Mouse (Mus musculus): ENCODE results near the gene Dalrd3.
"Not testable (repeated sequence)": the region's sequence is repeated elsewhere in the genome, so short reads cannot be mapped to it uniquely, and the experiment has no call there.

Gene Dalrd3

GRCm38 (mm10) chr9:108573774-108574690 lies 4.3 kb downstream of the Dalrd3 start:
- peak in 1 of 2 experiments; percentile 71 for DNase-seq (ENCODE audit: low spot score in 2 of 2)

DNA sequence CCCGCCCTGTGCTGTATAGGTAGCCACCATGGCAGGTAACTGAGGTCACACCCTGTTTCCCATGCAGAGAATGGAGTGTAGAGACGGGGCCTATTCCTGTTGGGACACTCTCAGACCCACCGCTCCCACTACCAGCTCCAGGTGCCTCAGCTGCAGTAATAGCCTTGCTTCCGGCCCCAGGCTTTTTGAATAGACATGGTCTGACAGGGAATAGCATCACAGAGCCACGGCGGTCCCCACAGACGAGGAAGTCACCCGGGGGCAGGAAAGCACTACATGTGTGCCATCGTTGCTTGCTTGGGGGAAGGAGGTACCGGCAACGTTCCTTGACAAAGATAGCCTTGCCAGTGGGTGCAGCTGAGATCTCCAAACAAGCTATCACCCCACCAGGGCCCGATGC lies 5.2 kb downstream of the Dalrd3 start:
- DNase-seq (ENCODE audit: low spot score in 2 of 2): no peak

DNA sequence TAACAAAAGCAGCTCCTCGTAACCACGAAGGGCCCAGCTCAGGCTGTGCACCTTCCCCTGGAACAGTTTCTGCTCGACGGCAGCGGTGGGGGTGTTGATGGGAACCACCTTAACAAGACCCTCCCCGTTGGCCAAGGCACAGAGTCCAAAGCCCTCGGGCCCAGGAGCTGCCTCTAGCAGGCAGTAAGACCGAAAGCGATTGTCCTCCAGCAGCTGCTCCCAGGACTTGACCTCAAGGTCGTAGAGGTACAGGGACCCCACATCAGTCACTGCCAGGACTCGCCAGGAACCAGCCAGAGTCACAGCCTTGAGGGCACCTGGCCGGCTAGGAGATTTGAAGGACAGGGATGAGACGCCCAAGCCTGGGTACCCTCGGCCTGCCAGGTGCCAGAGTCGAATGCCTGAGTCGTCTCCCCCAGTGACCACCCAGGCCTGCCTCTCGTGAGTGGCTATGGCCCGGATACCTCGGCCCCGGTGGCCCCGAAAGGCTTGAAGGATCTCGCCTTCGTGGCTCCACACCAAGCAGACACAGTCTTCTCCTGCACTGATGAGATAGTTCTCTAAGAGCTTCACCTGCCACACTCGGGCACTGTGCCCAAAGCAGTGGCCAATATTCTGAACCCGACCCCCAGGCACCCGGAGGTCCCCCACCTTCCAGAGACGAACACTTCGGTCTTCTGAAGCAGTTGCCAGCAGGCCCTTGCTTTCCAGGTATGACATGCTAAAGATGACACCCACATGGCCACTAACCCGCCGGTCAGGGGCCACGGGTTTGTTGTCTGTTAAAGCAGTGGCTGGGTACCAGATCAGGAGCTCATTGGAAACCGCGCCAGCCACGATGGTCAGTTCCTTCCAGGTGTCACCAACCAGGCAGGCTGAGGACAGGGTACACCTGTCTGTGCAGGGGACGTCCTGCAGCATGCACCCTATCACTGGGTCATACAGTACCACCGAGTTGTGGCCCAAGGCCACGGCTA lies 5.9 kb downstream of the Dalrd3 start:
- no peak for DNase-seq (ENCODE audit: low spot score in 2 of 2)

DNA sequence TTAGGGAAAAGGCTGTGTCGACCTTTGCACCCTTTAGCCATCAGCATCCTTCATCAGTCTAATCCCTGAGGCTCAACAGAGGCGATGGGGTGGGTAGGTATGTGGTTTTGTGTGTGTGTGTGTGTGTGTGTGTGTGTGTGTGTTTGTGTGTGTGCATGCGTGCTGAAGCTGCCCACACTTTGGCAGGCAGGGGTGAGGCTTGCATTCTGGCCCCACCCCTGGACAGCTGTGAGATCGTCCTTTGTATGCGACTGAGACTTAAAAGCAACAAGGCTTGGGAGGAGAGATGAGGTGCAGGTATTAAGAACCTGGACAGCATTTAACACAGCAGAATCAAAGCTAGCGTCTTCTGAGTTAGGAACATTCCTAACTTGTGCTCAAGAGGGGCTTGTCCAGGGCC lies 7.3 kb downstream of the Dalrd3 start:
- DNase-seq (ENCODE audit: low spot score in 2 of 2): no peak

GRCm38 (mm10) chr9:108577934-108578544 lies 8.4 kb downstream of the Dalrd3 start:
- DNase-seq (ENCODE audit: low spot score in 2 of 2): no peak

DNA sequence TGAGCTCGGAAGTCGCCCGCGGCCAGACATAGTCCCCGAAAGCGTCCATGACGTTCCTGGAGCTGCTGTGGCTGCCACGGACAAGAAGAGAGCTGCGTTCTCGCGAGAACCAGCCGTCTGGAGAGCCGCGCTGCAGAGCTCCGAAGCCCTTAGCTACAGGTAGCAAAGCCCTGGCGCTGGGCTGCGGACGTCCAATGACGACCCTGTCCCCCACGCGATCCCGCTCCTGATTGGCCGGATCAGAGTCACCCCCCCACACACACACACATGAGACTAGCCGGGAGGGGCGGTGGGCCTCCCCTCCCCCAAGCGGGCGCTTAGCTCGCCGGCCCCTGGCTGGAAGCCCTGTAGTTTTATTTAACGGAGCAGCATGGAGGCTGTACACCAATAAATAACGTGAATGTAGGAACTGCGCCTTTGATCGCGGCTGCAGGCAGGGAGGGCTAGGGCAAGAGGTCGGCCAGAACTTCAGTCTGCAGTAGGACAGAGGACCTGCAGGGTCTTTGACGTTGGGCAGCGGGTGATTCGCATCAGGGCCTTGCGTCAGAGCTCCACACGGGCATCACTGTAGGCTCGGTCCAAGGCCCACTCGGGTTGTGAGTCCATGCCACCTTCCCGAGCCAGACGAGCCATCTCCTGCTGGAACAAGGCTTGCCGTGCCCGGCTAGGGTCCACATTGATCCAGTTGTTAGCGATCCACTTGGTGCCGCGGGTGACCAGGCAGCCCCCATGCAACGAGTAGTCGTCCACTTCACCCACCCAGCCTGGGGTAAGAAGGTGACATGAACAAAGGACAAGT lies 9.1 kb downstream of the Dalrd3 start, which contains the start of gene Wdr6:
Gene Wdr6, minus strand, starts transcription at position 195 of the 799 bp plus-strand sequence.
- DNase-seq (ENCODE audit: low spot score in 2 of 2): peak; percentile 85 to 91

DNA sequence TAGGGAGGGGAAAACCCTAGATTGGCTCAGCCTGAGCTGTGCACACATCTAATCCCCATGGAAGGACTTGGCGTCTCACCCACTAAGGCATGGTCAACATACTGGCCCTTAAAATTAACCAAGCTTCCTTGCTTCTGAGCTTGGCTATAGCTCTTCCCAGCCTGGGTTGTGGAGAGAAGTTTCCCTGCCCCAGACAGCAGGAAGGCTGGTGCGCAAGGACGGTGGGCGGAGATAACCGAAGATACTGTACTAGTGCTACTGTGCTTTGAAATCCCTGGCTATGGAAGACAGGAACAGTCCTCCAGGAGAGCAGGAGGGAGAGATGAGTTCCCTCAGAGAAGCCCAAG lies 9.6 kb downstream of the Dalrd3 start:
- no peak for DNase-seq (ENCODE audit: low spot score in 2 of 2)

- no peak for DNase-seq (ENCODE audit: low spot score in 2 of 2)
These were observed 18.0 kb downstream of the Dalrd3 start for GRCm38 (mm10) chr9:108587571-108588180.

DNA sequence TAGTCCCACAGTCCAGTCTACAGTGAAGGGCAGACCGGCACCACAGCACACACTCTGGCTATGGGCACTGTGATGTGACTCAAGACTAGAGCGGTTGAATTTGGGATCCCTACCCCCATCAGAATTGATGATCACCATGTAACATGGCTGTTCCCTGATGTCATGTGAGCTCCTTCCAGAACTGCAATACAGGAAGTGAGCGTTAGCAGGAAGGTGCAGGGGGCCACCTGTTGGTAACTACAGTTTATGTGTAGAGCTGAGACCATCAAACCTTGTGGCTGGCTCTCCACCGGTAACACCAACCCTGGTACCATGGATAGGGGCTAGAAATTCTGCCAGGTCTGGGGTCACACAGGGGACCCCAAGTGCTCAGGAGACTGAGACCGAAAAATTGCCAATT lies 19.5 kb downstream of the Dalrd3 start:
- DNase-seq (ENCODE audit: low spot score in 2 of 2): no peak

DNA sequence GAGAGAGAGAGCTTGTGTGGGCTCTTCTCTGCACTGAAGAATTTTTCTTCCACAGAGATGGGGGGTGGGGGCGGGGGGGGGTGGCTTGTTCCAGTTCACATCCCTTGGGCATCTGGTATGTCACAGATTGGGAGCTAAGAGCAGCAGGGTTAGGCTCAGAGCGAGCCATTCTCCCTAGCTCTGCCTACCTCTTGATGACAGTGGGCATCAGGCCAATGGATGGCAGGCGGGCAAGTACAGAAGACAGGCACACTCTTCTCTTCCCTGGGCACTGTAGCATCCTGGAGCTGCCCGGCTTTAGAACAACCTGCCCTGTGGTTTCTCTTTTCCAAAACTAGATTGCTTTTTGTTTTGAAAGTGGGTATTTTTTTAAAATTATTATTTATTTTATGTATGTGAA lies 21.8 kb downstream of the Dalrd3 start:
- DNase-seq (ENCODE audit: low spot score in 2 of 2): no peak

DNA sequence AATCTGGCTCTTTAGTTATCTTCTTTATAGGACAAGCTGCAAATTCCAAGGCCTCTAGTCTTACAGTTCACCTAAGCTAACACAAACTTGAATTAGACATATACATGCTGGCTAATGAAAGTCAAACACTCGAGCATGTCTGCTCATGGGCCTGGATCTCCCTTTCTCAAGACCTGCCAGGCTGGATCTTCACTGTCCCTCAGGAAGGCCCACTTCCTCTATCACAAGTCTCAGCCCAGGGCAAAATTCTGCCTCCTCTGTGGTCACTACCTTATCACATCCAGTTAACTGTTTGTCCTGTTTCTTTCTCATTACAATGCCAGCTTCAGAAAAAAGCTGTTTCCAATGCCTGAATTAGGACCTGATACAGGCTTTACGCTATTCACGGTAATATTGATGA lies 24.7 kb downstream of the Dalrd3 start:
- DNase-seq (ENCODE audit: low spot score in 2 of 2): no peak

DNA sequence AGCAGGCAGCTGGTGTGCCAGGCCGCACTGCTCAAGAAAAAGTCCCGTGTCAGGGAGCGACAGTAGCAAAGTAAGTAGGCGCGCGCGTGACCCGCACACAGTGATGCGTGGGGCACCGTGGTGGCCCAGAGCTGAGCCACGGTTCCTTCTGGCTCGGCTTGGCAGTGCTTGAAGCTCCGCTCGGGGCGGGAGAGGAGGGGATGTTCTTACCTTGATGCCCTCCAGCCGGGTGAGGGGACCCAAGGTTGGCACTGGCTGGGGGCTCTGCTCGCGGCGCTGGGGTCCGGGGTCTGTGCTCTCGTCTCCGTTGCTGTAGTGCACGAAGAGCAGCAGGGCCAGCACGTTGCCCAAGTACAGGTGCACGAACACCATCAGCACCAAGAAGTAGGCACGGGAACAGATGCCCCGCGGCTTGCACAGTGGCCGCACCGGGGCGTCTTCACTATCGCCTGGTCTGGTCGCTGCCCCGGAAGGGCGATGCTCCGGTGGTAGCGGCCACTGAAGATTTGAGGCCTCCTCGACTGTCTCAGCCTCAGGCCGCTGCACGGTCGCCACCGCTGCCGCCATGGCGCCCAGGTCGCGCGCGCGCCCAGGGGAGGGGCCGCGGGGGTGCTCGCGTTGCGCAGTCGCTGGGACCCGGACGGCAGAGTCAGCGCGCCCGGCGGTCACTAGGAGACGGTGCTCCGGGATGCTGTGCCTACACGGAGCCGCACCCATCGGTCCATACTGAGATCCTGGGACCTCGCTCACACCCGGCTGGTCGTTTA lies 27.5 kb downstream of the Dalrd3 start, which contains the start of gene P4htm:
Gene P4htm, minus strand, starts transcription at position 670 of the 767 bp plus-strand sequence.
- peak; percentile 31 to 40 for DNase-seq (ENCODE audit: low spot score in 2 of 2)

- no peak for DNase-seq (ENCODE audit: low spot score in 2 of 2)
These were observed 29.4 kb downstream of the Dalrd3 start for GRCm38 (mm10) chr9:108599021-108599566.

DNA sequence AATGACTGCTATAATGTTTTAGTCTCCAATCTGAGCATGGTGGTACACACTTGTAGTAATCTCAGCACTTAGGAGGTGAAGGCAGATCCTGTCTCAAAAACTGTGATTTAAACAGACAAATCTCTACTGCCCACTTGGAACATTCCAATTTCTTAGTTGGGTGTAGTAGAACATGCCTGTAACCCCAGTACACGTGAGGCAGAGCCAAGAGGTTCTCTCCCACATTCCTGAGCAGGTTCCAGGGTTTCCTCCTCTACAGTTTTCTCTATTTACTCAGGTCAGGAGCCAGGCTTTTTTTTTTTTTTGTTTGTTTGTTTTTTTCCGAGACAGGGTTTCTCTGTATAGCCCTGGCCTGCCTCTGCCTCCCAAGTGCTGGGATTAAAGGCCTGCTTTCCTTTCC lies 30.3 kb downstream of the Dalrd3 start:
- DNase-seq (ENCODE audit: low spot score in 2 of 2): no peak

DNA sequence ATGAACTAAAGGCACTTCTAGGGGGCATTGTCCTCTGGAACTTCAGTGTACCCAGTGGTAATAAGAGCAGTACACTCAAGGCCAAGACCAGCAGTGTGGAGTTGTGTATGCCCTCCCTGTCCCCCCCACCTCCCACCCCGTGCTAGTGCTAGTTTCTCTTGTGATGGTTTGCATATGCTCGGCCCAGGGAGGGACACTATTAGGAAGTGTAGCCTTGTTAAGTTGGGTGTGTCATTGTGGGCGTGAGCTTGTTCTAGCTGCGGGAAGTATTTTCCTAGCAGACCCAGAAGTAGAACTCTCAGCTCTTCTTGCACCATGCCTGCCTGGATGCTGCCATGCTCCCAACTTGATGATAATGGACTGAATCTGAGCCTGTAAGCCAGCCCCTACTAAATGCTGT lies 32.3 kb downstream of the Dalrd3 start:
- no peak for DNase-seq (ENCODE audit: low spot score in 2 of 2)

DNA sequence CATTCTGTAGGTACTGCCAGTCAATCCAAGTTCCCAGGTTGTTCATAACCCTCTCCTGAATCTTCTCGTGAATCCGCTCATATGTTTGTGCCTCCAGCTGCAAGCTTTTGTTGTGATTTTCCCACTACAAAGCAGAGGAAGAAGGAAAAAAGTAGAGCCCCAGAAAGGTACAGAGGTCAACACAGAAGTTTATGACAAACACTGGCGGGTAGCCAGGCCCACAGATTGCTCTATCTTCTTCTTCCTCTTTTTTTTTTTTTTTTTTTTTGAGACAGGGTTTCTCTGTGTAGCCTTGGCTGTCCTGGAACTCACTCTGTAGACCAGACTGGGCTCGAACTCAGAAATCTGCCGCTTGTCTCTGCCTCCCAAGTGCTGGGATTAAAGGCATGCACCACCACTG lies 38.2 kb downstream of the Dalrd3 start:
- not testable (repeated sequence) for DNase-seq (ENCODE audit: low spot score in 2 of 2)

DNA sequence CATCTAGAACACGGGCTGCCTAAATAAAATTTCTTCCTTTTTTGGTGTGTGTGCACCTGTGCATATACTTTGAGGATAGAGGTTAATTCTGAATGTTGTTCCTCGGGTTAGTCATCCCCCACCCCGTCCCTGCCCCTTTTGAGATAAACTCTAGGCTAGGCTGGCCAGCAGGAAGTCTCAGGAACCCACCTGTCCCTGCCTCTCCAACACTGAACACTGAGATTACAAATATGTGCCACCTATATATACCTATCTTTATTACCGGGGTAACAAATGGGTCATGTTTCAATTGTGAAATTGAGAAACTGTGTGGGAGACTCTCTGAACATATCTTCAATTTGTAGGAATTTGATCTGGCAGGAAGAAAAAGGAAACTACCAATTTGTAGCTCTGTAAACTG lies 39.2 kb downstream of the Dalrd3 start:
- no peak for DNase-seq (ENCODE audit: low spot score in 2 of 2)

- no peak for DNase-seq (ENCODE audit: low spot score in 2 of 2)
These were observed 41.8 kb downstream of the Dalrd3 start for GRCm38 (mm10) chr9:108611488-108611887.

DNA sequence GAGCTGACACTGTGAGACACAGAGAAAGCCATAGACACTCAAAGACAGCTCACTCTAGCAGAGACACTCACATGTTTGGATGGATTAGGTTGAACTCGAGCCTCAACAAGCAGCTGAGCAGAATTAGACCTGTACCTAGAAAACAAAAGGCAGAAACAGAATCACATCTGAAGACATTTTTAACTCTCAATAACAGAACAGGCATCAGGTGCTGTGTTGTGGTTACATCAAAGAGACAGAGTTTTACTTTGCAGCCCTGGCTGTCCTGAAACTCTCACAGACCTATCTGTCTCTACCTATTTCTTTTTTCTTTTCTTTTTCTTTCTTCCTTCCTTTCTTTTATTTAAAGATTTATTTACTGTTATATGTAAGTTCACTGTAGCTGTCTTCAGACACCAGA lies 47.6 kb downstream of the Dalrd3 start:
- no peak for DNase-seq (ENCODE audit: low spot score in 2 of 2)

All from natural killer cell, adult 2 months (primary cell).